9 mouse cellular contexts compared by ENCODE assay signal in genomic region chr8:91612387-91613130, GRCm38 (mm10).
DNase-seq lines count a peak whose midpoint lies in the region; ATAC-seq lines count a peak whose summit lies in the region.
"Had no signal": no experiment of that assay in that cellular context is flagged by ENCODE, and none has a peak within 500 bp of the region (broad histone marks: within the 10 kb centered on the region; RNA-seq: fewer than 3 reads in every experiment).

No protein-coding gene starts in this region.

- no peak for ATAC-seq in neural tube, embryonic 11.5 days (ENCODE audit: insufficient read depth, low FRiP score, low TSS enrichment)
- ATAC-seq in forebrain, embryonic 14.5 days, result peak; percentile 67
- no peak for ATAC-seq in limb, embryonic 13.5 days (ENCODE audit: low FRiP score, low read depth)
- ATAC-seq: liver, postnatal 0 days had no signal

- no peak overlapping the region for H3K4me3 ChIP-seq in neural tube, embryonic 11.5 days (ENCODE audit: low read depth, low read length)
- H3K4me3 ChIP-seq in forebrain, embryonic 14.5 days (ENCODE audit: low read depth, low read length), result no peak overlapping the region
- H3K4me3 ChIP-seq in limb, embryonic 13.5 days, result no peak overlapping the region; the same call in 1 of the 2 replicates

- H3K27ac ChIP-seq in neural tube, embryonic 11.5 days (ENCODE audit: low read depth, low read length), result 0 out of 2 replicates have a peak overlapping the region, but pooled peaks have one; percentile 1
- H3K27ac ChIP-seq in forebrain, embryonic 14.5 days (ENCODE audit: low read depth, low read length), result no peak overlapping the region
- no peak overlapping the region for H3K27ac ChIP-seq in limb, embryonic 13.5 days

- H3K9ac ChIP-seq in neural tube, embryonic 11.5 days (ENCODE audit: low read length), result 0 out of 2 replicates have a peak overlapping the region, but pooled peaks have one; percentile 5
- H3K9ac ChIP-seq in forebrain, embryonic 14.5 days (ENCODE audit: low read length), result peak overlapping the region; percentile 30; the same call in 1 of the 2 replicates
- H3K9ac ChIP-seq in limb, embryonic 13.5 days, result no peak overlapping the region
- H3K9ac ChIP-seq: liver, postnatal 0 days had no signal

- WGBS in neural tube, embryonic 11.5 days, result 35% methylated on average over 18 of the region's 18 CpGs
- WGBS in forebrain, embryonic 14.5 days, result 17% methylated on average over 18 of the region's 18 CpGs
- WGBS in limb, embryonic 13.5 days, result 20% methylated on average over 18 of the region's 18 CpGs

- H3K36me3 ChIP-seq in neural tube, embryonic 11.5 days (ENCODE audit: control insufficient read depth, insufficient read depth, low read length), result no peaks in the 10 kb centered on the region
- no peaks in the 10 kb centered on the region for H3K36me3 ChIP-seq in forebrain, embryonic 14.5 days (ENCODE audit: control insufficient read depth, insufficient read depth, low read length)
- H3K36me3 ChIP-seq in limb, embryonic 13.5 days, result no peaks in the 10 kb centered on the region

- DNase-seq in neural tube, embryonic 11.5 days (ENCODE audit: low spot score), result no peak
- no peak for DNase-seq in neural tube, embryonic 10.5 days (ENCODE audit: extremely low spot score, low spot score)
- DNase-seq in forebrain, embryonic 14.5 days (ENCODE audit: low spot score), result peak; percentile 61
- DNase-seq in frontal cortex, postnatal 14 days (ENCODE audit: low spot score in 2 of 2), result no peak
- no peak for DNase-seq in thymus, postnatal 0 days (ENCODE audit: low spot score)
- DNase-seq in left cerebral cortex, adult 11 months (ENCODE audit: low spot score), result no peak
- DNase-seq: adrenal gland, postnatal 14 days; liver, postnatal 0 days had no signal

- H3K27me3 ChIP-seq in neural tube, embryonic 11.5 days (ENCODE audit: control insufficient read depth, insufficient read depth, low read length), result 0 out of 2 replicates have a peak, but pooled peaks cover 2% of the 10 kb centered on the region
- peaks cover 8% of the 10 kb centered on the region; the same call in 1 of the 2 replicates for H3K27me3 ChIP-seq in forebrain, embryonic 14.5 days (replicated peaks; ENCODE audit: control insufficient read depth, insufficient read depth, low read length)
- peaks cover 80% of the 10 kb centered on the region for H3K27me3 ChIP-seq in limb, embryonic 13.5 days

- peaks cover 42% of the 10 kb centered on the region for H3K4me1 ChIP-seq in neural tube, embryonic 11.5 days (ENCODE audit: control insufficient read depth, insufficient read depth, low read length)
- peaks cover 37% of the 10 kb centered on the region for H3K4me1 ChIP-seq in forebrain, embryonic 14.5 days (ENCODE audit: control insufficient read depth, insufficient read depth, low read length)
- peaks cover 59% of the 10 kb centered on the region for H3K4me1 ChIP-seq in limb, embryonic 13.5 days

- no peak overlapping the region for H3K4me2 ChIP-seq in neural tube, embryonic 11.5 days (ENCODE audit: low read depth)
- peak overlapping the region; percentile 29 for H3K4me2 ChIP-seq in forebrain, embryonic 14.5 days (ENCODE audit: low read length)
- H3K4me2 ChIP-seq in limb, embryonic 13.5 days (replicated peaks), result peak overlapping the region; percentile 28

- no peaks in the 10 kb centered on the region for H3K9me3 ChIP-seq in neural tube, embryonic 11.5 days (ENCODE audit: control insufficient read depth, low read length)
- H3K9me3 ChIP-seq in forebrain, embryonic 14.5 days (replicated peaks; ENCODE audit: control insufficient read depth, low read length), result no peaks in the 10 kb centered on the region
- H3K9me3 ChIP-seq in limb, embryonic 13.5 days, result no peaks in the 10 kb centered on the region
